Mouse (Mus musculus) neural tube, embryonic 13.5 days (tissue): ENCODE measurements around the gene Eml1. TPM values are rescaled to one million over a fixed set of nuclear protein-coding genes. Genes with fewer than 3 reads are reported as not detected.

ENCODE experiments used
- ATAC-seq: fragments of 200-750 bp; cut with Nextera tagmentation; 2 replicates; pipeline ENCODE4 v1.8.0; 2017; ENCODE audit warnings: low read depth, mild to moderate bottlenecking, moderate TSS enrichment, moderate library complexity
- H3K27ac ChIP-seq: fragments of 300-500 bp; sonication (generic); replicated peaks from 2 replicates; pipeline ENCODE4 v1.5.1; 2015; ENCODE audit warnings: moderate library complexity, mild to moderate bottlenecking, inconsistent platforms
- H3K27me3 ChIP-seq: fragments of 300-500 bp; sonication (generic); 2 replicates; pipeline ENCODE4 v1.6.1; 2015; ENCODE audit warnings: mild to moderate bottlenecking, inconsistent platforms
- H3K36me3 ChIP-seq: fragments of 300-500 bp; sonication (generic); 2 replicates; pipeline ENCODE4 v1.6.1; 2015; ENCODE audit warnings: mild to moderate bottlenecking, inconsistent platforms
- H3K4me1 ChIP-seq: fragments of 300-500 bp; sonication (generic); replicated peaks from 2 replicates; pipeline ENCODE4 v1.6.1; 2015; ENCODE audit warnings: inconsistent platforms
- H3K4me2 ChIP-seq: fragments of 300-500 bp; sonication (generic); 2 replicates; pipeline ENCODE4 v1.6.1; 2015; ENCODE audit warnings: inconsistent platforms, mild to moderate bottlenecking, moderate library complexity
- H3K4me3 ChIP-seq: fragments of 300-500 bp; sonication (generic); 2 replicates; pipeline ENCODE4 v1.5.1; 2015; ENCODE audit warnings: mild to moderate bottlenecking, inconsistent platforms
- H3K9ac ChIP-seq: fragments of 300-500 bp; sonication (generic); 2 replicates; pipeline ENCODE4 v1.6.1; 2015; ENCODE audit warnings: moderate library complexity, mild to moderate bottlenecking, inconsistent platforms
- H3K9me3 ChIP-seq: fragments of 300-500 bp; sonication (generic); 2 replicates; pipeline ENCODE4 v1.6.1; 2016; ENCODE audit warnings: inconsistent platforms
- WGBS: fragments of 180-500 bp; shearing (Covaris S2); methylation state at CpG from one replicate; pipeline ENCODE4 v1.1.7; 2015; 5-methylcytosine and 5-hydroxymethylcytosine counted together
- polyA plus RNA-seq: library from polyadenylated mRNA; unstranded; fragments of >200 nt; fragmentation: Nextera tagmentation; extraction: Ambion mirVana; gene quantifications from 2 replicates; pipeline ENCODE4 v1.2.1, GENCODE M21; 2015

Eml1 gene
- polyA plus RNA-seq, 1 experiment from 2014 or later = 91.4 TPM

- H3K4me1 ChIP-seq = peaks cover 46% of the 10 kb centered on the region
- H3K4me2 ChIP-seq = no peak overlapping the region
- H3K27me3 ChIP-seq = no peaks in the 10 kb centered on the region
- H3K9ac ChIP-seq = 0 out of 2 replicates have a peak overlapping the region, but pooled peaks have one; percentile 14
- H3K4me3 ChIP-seq = no peak overlapping the region
- H3K27ac ChIP-seq = peak overlapping the region; percentile 38; the same call in 1 of the 2 replicates
- 0 out of 2 replicates have a peak, but pooled peaks have one; percentile 30 for ATAC-seq
- no peaks in the 10 kb centered on the region for H3K36me3 ChIP-seq
- no peaks in the 10 kb centered on the region for H3K9me3 ChIP-seq
- 61% methylated on average over 5 of the region's 5 CpGs for WGBS
Measured at GRCm38 (mm10) chr12:108450546-108450945, 79.8 kb downstream of the Eml1 start.

GRCm38 (mm10) chr12:108452151-108452874 lies 81.6 kb downstream of the Eml1 start:
- Histone ChIP-seq H3K27me3 (no peaks in the 10 kb centered on the region), H3K9ac (no peak overlapping the region), H3K9me3 (no peaks in the 10 kb centered on the region), H3K27ac (no peak overlapping the region), H3K4me1 (peaks cover 41% of the 10 kb centered on the region), H3K36me3 (no peaks in the 10 kb centered on the region), H3K4me2 (no peak overlapping the region), H3K4me3 (no peak overlapping the region)
- WGBS = 63% methylated on average over 16 of the region's 16 CpGs
- no peak for ATAC-seq

DNA sequence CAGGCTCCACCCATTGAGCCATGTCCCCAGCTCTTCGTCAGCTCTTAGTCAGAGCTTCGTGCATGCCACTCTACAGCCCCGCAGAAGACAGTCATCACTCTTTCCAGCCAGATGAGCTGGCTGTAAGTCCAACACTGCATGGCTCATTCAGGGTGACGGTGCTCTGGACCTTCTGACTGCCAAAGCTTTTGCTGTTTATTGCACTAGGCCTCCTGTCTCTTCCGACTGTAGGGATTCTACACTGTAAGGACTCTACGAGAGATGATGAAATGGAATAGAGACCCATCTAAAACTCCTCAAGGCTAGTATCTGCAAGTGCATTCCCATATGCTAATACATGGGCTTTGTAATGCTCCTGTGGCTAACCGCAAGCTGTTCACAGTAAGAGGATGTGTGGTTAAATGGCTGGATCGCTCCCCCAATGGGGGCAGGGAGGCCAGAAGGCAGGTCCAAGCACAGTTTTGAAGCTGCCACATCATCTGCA lies 82.8 kb downstream of the Eml1 start:
- H3K27me3 ChIP-seq = no peaks in the 10 kb centered on the region
- no peak overlapping the region for H3K4me2 ChIP-seq
- H3K27ac ChIP-seq = peak overlapping the region; percentile 34; the same call in 1 of the 2 replicates
- peaks cover 41% of the 10 kb centered on the region for H3K4me1 ChIP-seq
- no peak overlapping the region for H3K9ac ChIP-seq
- no peaks in the 10 kb centered on the region for H3K9me3 ChIP-seq
- H3K36me3 ChIP-seq = peaks cover 7% of the 10 kb centered on the region; the same call in 1 of the 2 replicates
- 67% methylated on average over 8 of the region's 8 CpGs for WGBS
- no peak for ATAC-seq
- H3K4me3 ChIP-seq = no peak overlapping the region

DNA sequence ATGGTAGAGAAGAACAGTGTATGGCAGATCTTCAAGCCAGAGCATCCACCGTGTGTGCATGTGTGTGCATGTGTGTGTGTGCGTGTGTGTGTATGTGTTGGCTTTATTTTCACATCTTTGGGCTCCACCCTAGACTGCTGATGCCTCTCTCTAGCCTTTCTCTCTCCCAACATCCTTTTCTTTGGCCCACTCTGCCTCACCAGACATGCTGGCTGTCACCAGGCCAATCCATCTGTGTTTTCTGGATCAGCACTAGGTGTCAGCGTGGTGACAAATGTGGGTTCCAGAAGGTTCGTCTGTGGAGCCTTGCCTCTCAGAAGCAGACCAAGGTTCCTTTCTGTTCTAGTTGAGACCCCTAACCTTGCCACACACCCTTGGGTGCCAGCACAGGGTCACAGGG lies 84.2 kb downstream of the Eml1 start:
- Histone ChIP-seq H3K9ac (no peak overlapping the region), H3K9me3 (no peaks in the 10 kb centered on the region)
- WGBS = 85% methylated on average over 4 of the region's 4 CpGs

GRCm38 (mm10) chr12:108472898-108473297 lies 102.1 kb downstream of the Eml1 start:
- Histone ChIP-seq H3K4me1 (no peaks in the 10 kb centered on the region), H3K9me3 (no peaks in the 10 kb centered on the region), H3K9ac (no peak overlapping the region), H3K27me3 (no peaks in the 10 kb centered on the region), H3K27ac (no peak overlapping the region), H3K36me3 (peaks cover 32% of the 10 kb centered on the region), H3K4me3 (no peak overlapping the region), H3K4me2 (no peak overlapping the region)
- 100% methylated on average over 1 of the region's 1 CpGs for WGBS
- no peak for ATAC-seq

More for the DNA sequence above, 84.2 kb downstream of the Eml1 start:
- no peak for ATAC-seq
- Histone ChIP-seq H3K4me1 (peaks cover 30% of the 10 kb centered on the region), H3K4me2 (no peak overlapping the region), H3K27ac (no peak overlapping the region), H3K27me3 (no peaks in the 10 kb centered on the region), H3K4me3 (no peak overlapping the region), H3K36me3 (peaks cover 15% of the 10 kb centered on the region; the same call in 1 of the 2 replicates)

DNA sequence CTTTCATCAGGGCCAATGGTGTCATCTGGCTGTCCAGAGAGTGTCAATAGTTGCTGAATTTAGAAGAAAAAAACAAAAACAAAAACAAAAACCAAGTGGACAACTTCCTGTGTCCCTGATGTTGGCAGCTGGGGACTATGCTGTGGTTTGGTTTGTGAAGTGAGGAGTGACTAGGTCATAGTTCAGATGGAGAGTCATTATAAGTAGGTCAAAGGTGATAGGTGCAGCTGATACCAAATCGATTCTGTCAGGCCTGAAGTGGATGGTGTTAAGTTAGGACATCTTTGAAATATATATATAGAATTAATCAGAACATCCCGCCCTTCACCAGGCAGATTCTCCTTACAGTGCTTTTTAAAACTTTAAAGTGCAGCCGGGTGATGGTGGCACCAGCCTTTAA lies 103.7 kb downstream of the Eml1 start:
- Histone ChIP-seq H3K9ac (no peak overlapping the region), H3K4me2 (no peak overlapping the region), H3K9me3 (no peaks in the 10 kb centered on the region), H3K36me3 (peaks cover 32% of the 10 kb centered on the region), H3K4me1 (no peaks in the 10 kb centered on the region), H3K27me3 (no peaks in the 10 kb centered on the region), H3K4me3 (no peak overlapping the region), H3K27ac (no peak overlapping the region)
- ATAC-seq = no peak
- whole genome bisulfite sequencing = 87% methylated on average over 3 of the region's 3 CpGs

DNA sequence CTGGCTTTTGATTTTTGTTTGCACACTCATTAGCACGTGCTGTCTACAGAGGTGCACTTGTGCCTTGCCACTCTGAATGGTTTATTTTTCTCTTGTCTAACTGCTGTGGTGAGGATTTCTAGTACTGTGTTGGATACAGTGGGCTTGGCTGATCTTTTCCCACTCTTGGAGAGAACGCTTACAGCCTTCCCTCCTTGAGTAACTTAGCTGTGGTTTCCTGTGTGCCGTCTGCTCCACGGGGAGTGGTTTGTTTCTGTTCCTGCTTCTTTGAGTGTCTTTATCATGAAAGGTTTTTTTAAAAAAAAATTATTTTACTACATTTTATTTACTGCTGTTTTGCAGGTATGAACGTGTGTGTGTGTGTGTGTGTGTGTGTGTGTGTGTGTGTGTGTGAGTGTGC lies 108.0 kb downstream of the Eml1 start:
- Histone ChIP-seq H3K4me1 (peaks cover 39% of the 10 kb centered on the region), H3K9me3 (no peaks in the 10 kb centered on the region), H3K27ac (no peak overlapping the region), H3K27me3 (no peaks in the 10 kb centered on the region), H3K36me3 (peaks cover 17% of the 10 kb centered on the region), H3K9ac (no peak overlapping the region), H3K4me3 (no peak overlapping the region), H3K4me2 (no peak overlapping the region)
- 78% methylated on average over 5 of the region's 5 CpGs for WGBS
- ATAC-seq = no peak

- Histone ChIP-seq H3K9me3 (no peaks in the 10 kb centered on the region), H3K4me3 (no peak overlapping the region), H3K27me3 (no peaks in the 10 kb centered on the region), H3K36me3 (peaks cover 9% of the 10 kb centered on the region), H3K27ac (peak overlapping the region; percentile 59), H3K9ac (no peak overlapping the region), H3K4me2 (no peak overlapping the region), H3K4me1 (peaks cover 52% of the 10 kb centered on the region)
- ATAC-seq = no peak
- WGBS = 4% methylated on average over 9 of the region's 9 CpGs
Measured at GRCm38 (mm10) chr12:108480704-108481365, 110.1 kb downstream of the Eml1 start.

DNA sequence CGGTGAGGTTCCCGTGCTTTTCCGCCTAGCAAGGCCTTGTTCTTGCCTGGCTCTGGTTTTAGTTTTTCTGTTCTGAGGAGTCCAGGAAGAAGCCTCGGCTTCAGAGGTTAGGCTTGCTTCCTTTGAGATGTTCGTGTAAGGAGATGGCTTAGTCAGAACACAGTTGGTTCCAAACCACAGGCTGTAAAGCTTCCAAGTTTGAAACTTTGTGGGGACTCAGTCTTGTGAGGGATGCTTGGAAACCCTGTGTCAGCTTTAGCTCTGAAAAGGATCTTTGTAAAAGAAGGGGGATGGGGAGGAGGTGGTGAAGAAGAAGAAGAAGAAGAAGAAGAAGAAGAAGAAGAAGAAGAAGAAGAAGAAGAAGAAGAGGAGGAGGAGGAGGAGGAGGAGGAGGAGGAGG lies 118.3 kb downstream of the Eml1 start:
- no peak overlapping the region for H3K9ac ChIP-seq
- H3K4me2 ChIP-seq = no peak overlapping the region
- H3K4me3 ChIP-seq = no peak overlapping the region
- no peaks in the 10 kb centered on the region for H3K36me3 ChIP-seq
- no peaks in the 10 kb centered on the region for H3K9me3 ChIP-seq
- no peaks in the 10 kb centered on the region for H3K27me3 ChIP-seq
- peaks cover 44% of the 10 kb centered on the region for H3K4me1 ChIP-seq
- no peak for ATAC-seq
- no peak overlapping the region for H3K27ac ChIP-seq
- WGBS = 88% methylated on average over 5 of the region's 5 CpGs

GRCm38 (mm10) chr12:108489741-108490140 lies 119.0 kb downstream of the Eml1 start:
- no peak overlapping the region for H3K4me3 ChIP-seq
- no peak overlapping the region for H3K9ac ChIP-seq
- no peak for ATAC-seq
- no peaks in the 10 kb centered on the region for H3K9me3 ChIP-seq
- H3K36me3 ChIP-seq = no peaks in the 10 kb centered on the region
- no peak overlapping the region for H3K27ac ChIP-seq
- 36% methylated on average over 2 of the region's 2 CpGs for WGBS
- no peaks in the 10 kb centered on the region for H3K27me3 ChIP-seq
- H3K4me2 ChIP-seq = no peak overlapping the region
- H3K4me1 ChIP-seq = peaks cover 43% of the 10 kb centered on the region

DNA sequence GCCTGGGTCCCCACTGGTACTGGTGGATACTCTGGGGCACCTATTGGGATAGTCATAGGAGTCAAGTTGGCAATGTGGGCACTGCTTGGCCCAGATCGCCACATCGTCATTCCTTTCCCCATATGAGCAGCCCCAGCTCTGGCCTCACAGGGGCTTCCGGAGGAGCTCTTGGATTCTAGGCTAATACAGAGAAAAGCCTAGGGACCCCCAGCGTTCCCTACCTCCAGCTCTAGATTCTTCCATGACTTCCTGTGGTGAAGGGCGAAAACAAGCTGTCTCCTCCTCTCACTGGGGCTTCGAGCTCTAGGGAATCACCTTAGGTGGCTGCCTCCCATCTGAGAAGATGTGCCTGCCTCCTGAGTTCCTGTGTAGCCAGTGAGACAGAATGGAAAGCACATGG lies 119.6 kb downstream of the Eml1 start:
- Histone ChIP-seq H3K9ac (no peak overlapping the region), H3K4me1 (peaks cover 46% of the 10 kb centered on the region), H3K36me3 (no peaks in the 10 kb centered on the region), H3K9me3 (no peaks in the 10 kb centered on the region), H3K27me3 (no peaks in the 10 kb centered on the region), H3K4me3 (no peak overlapping the region), H3K4me2 (no peak overlapping the region), H3K27ac (0 out of 2 replicates have a peak overlapping the region, but pooled peaks have one; percentile 15)
- ATAC-seq = no peak
- 86% methylated on average over 6 of the region's 6 CpGs for whole genome bisulfite sequencing

- no peak overlapping the region for H3K4me3 ChIP-seq
- no peaks in the 10 kb centered on the region for H3K27me3 ChIP-seq
- no peak for ATAC-seq
- H3K4me2 ChIP-seq = no peak overlapping the region
- H3K4me1 ChIP-seq = peaks cover 52% of the 10 kb centered on the region
- no peak overlapping the region for H3K9ac ChIP-seq
- H3K9me3 ChIP-seq = no peaks in the 10 kb centered on the region
- no peak overlapping the region for H3K27ac ChIP-seq
- WGBS = 50% methylated on average over 7 of the region's 7 CpGs
- no peaks in the 10 kb centered on the region for H3K36me3 ChIP-seq
Measured at GRCm38 (mm10) chr12:108490954-108491353, 120.2 kb downstream of the Eml1 start.
